Mouse (Mus musculus) hindbrain, postnatal 0 days (tissue): ENCODE data around the gene Kctd17. TPM values are rescaled to one million over a fixed set of nuclear protein-coding genes. Genes with fewer than 3 reads are reported as not detected.

Experiments
- ATAC-seq: fragments of 200-750 bp; cut with Nextera tagmentation; 2 replicates; pipeline ENCODE4 v1.8.0; 2017; ENCODE audit warnings: mild to moderate bottlenecking, moderate TSS enrichment, moderate library complexity
- DNase-seq: peaks from one replicate; pipeline ENCODE4 v3.0.0-alpha.2; 2015; ENCODE audit warnings: low spot score
- H3K27ac ChIP-seq: fragments of 300-500 bp; sonication (generic); 2 replicates; pipeline ENCODE4 v1.5.1; 2014; ENCODE audit warnings: mild to moderate bottlenecking
- H3K27me3 ChIP-seq: fragments of 300-500 bp; sonication (generic); 2 replicates; pipeline ENCODE4 v1.6.1; 2014; ENCODE audit warnings: low read length, mixed read lengths; ENCODE audit not compliant: insufficient read depth
- H3K36me3 ChIP-seq: fragments of 300-500 bp; sonication (generic); 2 replicates; pipeline ENCODE4 v1.6.1; 2014; ENCODE audit warnings: low read length, mixed read lengths; ENCODE audit not compliant: insufficient read depth
- H3K4me1 ChIP-seq: fragments of 300-500 bp; sonication (generic); 2 replicates; pipeline ENCODE4 v1.6.1; 2014; ENCODE audit warnings: antibody characterized with exemption, low read length, mixed read lengths; ENCODE audit not compliant: insufficient read depth
- H3K4me2 ChIP-seq: fragments of 300-500 bp; sonication (generic); 2 replicates; pipeline ENCODE4 v1.6.1; 2014; ENCODE audit warnings: low read depth, mild to moderate bottlenecking, low read length, moderate library complexity, mixed read lengths
- H3K4me3 ChIP-seq: fragments of 300-500 bp; sonication (generic); 2 replicates; pipeline ENCODE4 v1.5.1; 2014; ENCODE audit warnings: low read length
- H3K9ac ChIP-seq: fragments of 300-500 bp; sonication (generic); replicated peaks from 2 replicates; pipeline ENCODE4 v1.6.1; 2014; ENCODE audit warnings: mild to moderate bottlenecking, low read length, moderate library complexity, mixed read lengths
- H3K9me3 ChIP-seq: fragments of 300-500 bp; sonication (generic); 2 replicates; pipeline ENCODE4 v1.6.1; 2016; ENCODE audit warnings: low read length, mixed read lengths
- CTCF ChIP-seq: IDR thresholded peaks from 2 replicates; pipeline ENCODE4 v1.5.1; 2016; ENCODE audit warnings: antibody characterized with exemption, control low read depth, low read depth
- WGBS: fragments of 180-500 bp; shearing (Covaris S2); extraction: QIAGEN DNeasy Blood & Tissue Kit; methylation state at CpG from one replicate; pipeline ENCODE4 v1.1.7; 2014; 5-methylcytosine and 5-hydroxymethylcytosine counted together
- polyA plus RNA-seq: library from polyadenylated mRNA; unstranded; fragments of >200 nt; fragmentation: Nextera tagmentation; extraction: Ambion mirVana; gene quantifications from 2 replicates; pipeline ENCODE4 v1.2.1, GENCODE M21; 2015
- total RNA-seq: library from RNA; depleted of rRNA; stranded (reverse); fragments of >200 nt; gene quantifications from 2 replicates; pipeline ENCODE4 v1.2.3, GENCODE M21; 2014

Gene Kctd17
- total and polyA plus RNA-seq, 2 experiments from 2014 or later, result 155 to 161 TPM

GRCm38 (mm10) chr15:78443857-78444256 lies 15.5 kb downstream of the Kctd17 start:
- H3K36me3 ChIP-seq, result no peaks in the 10 kb centered on the region
- 35% methylated on average over 6 of the region's 6 CpGs for WGBS
- H3K4me3 ChIP-seq, result no peak overlapping the region
- H3K4me2 ChIP-seq, result no peak overlapping the region
- H3K9ac ChIP-seq, result no peak overlapping the region
- no peaks in the 10 kb centered on the region for H3K27me3 ChIP-seq
- no peaks in the 10 kb centered on the region for H3K9me3 ChIP-seq
- no peaks in the 10 kb centered on the region for H3K4me1 ChIP-seq
- no peak overlapping the region for H3K27ac ChIP-seq
- no peak for TF ChIP-seq CTCF
- DNase-seq (no peak), ATAC-seq (no peak)

GRCm38 (mm10) chr15:78447121-78447520 lies 18.8 kb downstream of the Kctd17 start:
- DNase-seq (no peak), ATAC-seq (no peak)
- Histone ChIP-seq H3K27me3 (no peaks in the 10 kb centered on the region), H3K36me3 (no peaks in the 10 kb centered on the region), H3K4me2 (no peak overlapping the region), H3K27ac (peak overlapping the region; percentile 48), H3K9ac (no peak overlapping the region), H3K9me3 (no peaks in the 10 kb centered on the region), H3K4me1 (no peaks in the 10 kb centered on the region), H3K4me3 (no peak overlapping the region)
- no peak for TF ChIP-seq CTCF
- 47% methylated on average over 7 of the region's 7 CpGs for WGBS

GRCm38 (mm10) chr15:78447746-78448535 lies 19.6 kb downstream of the Kctd17 start:
- Histone ChIP-seq H3K4me3 (peak overlapping the region; percentile 29), H3K27ac (peak overlapping the region; percentile 66), H3K9ac (no peak overlapping the region; the same call in 1 of the 2 replicates), H3K9me3 (no peaks in the 10 kb centered on the region), H3K4me2 (peak overlapping the region; percentile 70), H3K36me3 (no peaks in the 10 kb centered on the region), H3K27me3 (no peaks in the 10 kb centered on the region), H3K4me1 (no peaks in the 10 kb centered on the region)
- DNase-seq, result peak; percentile 95
- peak; percentile 50 for ATAC-seq
- TF ChIP-seq CTCF, result peak; percentile 94
- WGBS, result under 1% methylated on average over 22 of the region's 22 CpGs

- Histone ChIP-seq H3K4me3 (no peak overlapping the region), H3K27ac (no peak overlapping the region), H3K36me3 (no peaks in the 10 kb centered on the region), H3K9me3 (no peaks in the 10 kb centered on the region), H3K4me2 (no peak overlapping the region), H3K9ac (no peak overlapping the region), H3K4me1 (no peaks in the 10 kb centered on the region), H3K27me3 (no peaks in the 10 kb centered on the region)
- TF ChIP-seq CTCF, result no peak
- DNase-seq, result no peak
- ATAC-seq, result no peak
- 75% methylated on average over 6 of the region's 6 CpGs for WGBS
Observed at GRCm38 (mm10) chr15:78449131-78449530, 20.8 kb downstream of the Kctd17 start.

- peak; percentile 66 for DNase-seq
- Histone ChIP-seq H3K4me1 (no peaks in the 10 kb centered on the region), H3K4me2 (no peak overlapping the region), H3K27me3 (no peaks in the 10 kb centered on the region), H3K4me3 (no peak overlapping the region), H3K9me3 (no peaks in the 10 kb centered on the region), H3K9ac (no peak overlapping the region), H3K36me3 (no peaks in the 10 kb centered on the region), H3K27ac (0 out of 2 replicates have a peak overlapping the region, but pooled peaks have one; percentile 7)
- TF ChIP-seq CTCF, result no peak
- WGBS, result 36% methylated on average over 7 of the region's 7 CpGs
- ATAC-seq, result no peak
Observed at GRCm38 (mm10) chr15:78449694-78450418, 21.5 kb downstream of the Kctd17 start.

GRCm38 (mm10) chr15:78450419-78450768 lies 22.0 kb downstream of the Kctd17 start:
- H3K9ac ChIP-seq, result no peak overlapping the region
- no peaks in the 10 kb centered on the region for H3K4me1 ChIP-seq
- peak; percentile 18; the same call in 1 of the 2 replicates for TF ChIP-seq CTCF
- no peaks in the 10 kb centered on the region for H3K27me3 ChIP-seq
- DNase-seq, result no peak
- no peak for ATAC-seq
- no peak overlapping the region for H3K4me3 ChIP-seq
- H3K27ac ChIP-seq, result 0 out of 2 replicates have a peak overlapping the region, but pooled peaks have one; percentile 7
- WGBS, result 82% methylated on average over 6 of the region's 6 CpGs
- H3K4me2 ChIP-seq, result no peak overlapping the region
- H3K36me3 ChIP-seq, result no peaks in the 10 kb centered on the region
- H3K9me3 ChIP-seq, result no peaks in the 10 kb centered on the region
